Mouse (Mus musculus): ENCODE data around the gene Clip4.

- TF ChIP-seq CTCF (IDR thresholded peaks at IDR 0.05; ENCODE audit: low read depth), result no peak
- no peak for TF ChIP-seq EP300 (IDR thresholded peaks at IDR 0.05; ENCODE audit: low read depth)
Observed at GRCm38 (mm10) chr17:71791109-71791508, 22.8 kb downstream of the Clip4 start.

Data from liver, embryonic 14.5 days (tissue).